Mouse (Mus musculus) megakaryocyte progenitor cell, adult 5-6 weeks (primary cell): ENCODE measurements around the gene Zfp398. TPM values are rescaled to one million over a fixed set of nuclear protein-coding genes. Genes with fewer than 3 reads are reported as not detected.
A peak's percentile ranks its signal among the peaks of the same experiment; 100 is the strongest.

Source experiments
- ATAC-seq: replicated peaks from 2 replicates; pipeline ENCODE4 v1.8.0; 2016; ENCODE audit warnings: mild to moderate bottlenecking, moderate TSS enrichment, inconsistent platforms; ENCODE audit not compliant: poor library complexity
- total RNA-seq, 2 experiments: library from RNA; stranded (forward) in 1 of 2; stranded (reverse) in 1 of 2; fragments of 157-497, 149-512 nt in 1 of 2; fragments of 200-1000 nt in 1 of 2; gene quantifications; 2 replicates each; pipeline versions ENCODE4 v1.2.3 to v1.2.4; 2015 to 2017

The Zfp398 gene
- 18.2 and 24.0 TPM in 2 replicates for total RNA-seq (2015)
- 13.7 and 18.3 TPM in 2 replicates for total RNA-seq (2017)

DNA sequence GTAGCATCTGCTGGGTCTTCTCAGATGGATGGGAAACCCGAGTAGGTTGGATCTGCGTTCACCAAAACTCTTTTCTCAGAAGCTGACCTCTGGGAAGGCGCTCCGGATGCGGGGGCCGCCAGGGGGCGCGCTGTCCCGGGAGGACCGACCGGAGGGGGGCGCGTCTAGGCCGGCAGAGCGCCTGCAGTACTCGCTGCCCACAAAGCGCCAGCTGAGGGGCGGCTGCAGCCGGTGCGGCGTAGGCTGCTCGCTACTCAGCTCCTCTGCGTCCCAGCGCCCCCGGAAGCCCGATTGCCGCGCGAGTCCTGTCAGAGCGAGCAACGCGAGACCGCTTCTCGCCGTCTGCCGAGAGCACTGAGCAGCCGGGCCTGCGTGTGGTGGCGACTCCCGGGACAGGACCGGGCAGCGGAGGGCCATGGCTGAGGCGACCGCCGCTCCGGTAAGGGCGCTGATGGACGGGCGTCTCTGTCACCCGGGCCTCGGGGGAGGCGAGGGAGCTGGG lies at the start of gene Zfp398:
Zfp398 (plus strand) TSS at position 180 of the 502 bp plus-strand sequence.
- ATAC-seq, result peak; percentile 89

DNA sequence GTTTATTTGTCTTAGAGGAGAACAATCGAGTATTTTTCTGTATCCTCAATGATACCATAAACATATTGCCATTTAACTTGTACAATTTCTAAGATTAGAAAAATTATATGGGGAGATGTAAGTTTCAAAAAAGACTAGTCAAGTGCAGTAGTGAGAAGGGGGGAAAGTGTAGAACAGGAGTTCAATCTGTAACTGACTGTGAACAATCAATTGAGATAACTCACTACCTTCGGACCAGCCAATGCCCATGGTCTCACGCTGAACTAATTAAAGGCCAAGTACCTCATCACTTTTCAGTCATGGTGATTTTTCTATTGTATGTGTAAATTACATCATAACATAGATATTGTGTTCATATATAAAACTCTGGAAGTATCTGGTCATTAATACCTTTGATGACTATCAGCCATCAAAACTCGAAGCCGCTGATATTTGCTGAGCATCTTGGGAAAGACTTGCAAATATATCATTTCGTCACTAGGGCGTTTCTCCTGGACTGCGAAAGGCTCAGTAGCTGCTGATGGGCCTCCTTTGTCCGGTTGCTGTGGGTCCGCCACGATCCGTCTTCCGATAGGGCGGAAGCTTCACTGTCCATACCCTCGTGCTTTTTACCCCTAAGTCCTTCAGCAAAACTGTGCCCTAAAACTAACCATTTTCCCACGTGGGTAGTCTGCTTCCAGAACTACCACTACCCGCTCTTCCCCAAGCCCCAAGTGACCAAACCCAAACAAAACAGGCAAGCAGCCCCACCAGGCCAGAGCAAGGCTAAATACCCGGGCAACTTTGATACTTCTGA lies 47.3 kb upstream of the Zfp398 start:
- ATAC-seq, result peak; percentile 91

DNA sequence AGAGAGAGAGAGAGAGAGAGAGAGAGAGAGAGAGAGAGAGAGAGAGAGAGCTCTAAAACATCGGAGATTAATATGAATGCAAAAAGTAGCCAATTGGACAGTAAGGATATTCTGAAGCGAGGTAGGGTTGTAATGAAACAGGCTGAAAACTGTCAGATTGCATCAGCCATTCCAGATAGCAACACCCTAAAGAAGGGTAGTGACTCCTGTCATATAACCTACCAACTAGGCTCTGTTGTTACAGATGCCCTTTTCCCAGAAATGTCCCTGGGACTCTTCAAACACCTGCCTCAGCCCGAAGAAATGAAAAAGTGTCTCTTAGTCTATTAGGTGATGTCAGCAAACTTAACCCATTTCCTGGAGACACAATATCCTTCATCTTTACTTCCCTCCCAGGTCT lies 46.6 kb upstream of the Zfp398 start:
- no peak for ATAC-seq

DNA sequence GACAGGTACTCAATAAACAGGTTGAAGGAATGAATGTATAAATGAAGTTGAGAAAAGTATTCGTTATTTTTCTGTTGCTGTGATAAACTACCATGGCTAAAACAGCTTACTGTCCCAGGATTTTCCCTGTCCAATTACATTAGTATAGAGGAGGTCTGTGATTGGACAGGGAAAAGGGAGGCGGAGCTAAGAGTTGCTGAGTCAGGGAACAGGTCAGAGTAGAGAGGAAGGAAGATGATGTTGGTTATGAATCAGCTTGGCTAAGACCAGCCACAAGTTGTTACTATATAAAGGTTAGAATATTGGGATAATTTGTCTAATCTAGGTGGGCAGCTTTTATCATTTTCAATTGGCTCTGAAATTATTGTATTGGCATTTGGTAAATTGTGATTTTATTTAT lies 44.7 kb upstream of the Zfp398 start:
- ATAC-seq, result peak; percentile 43; the same call in 1 of the 2 replicates

- no peak for ATAC-seq
Measured at GRCm38 (mm10) chr6:47792533-47792932, 42.9 kb upstream of the Zfp398 start.

DNA sequence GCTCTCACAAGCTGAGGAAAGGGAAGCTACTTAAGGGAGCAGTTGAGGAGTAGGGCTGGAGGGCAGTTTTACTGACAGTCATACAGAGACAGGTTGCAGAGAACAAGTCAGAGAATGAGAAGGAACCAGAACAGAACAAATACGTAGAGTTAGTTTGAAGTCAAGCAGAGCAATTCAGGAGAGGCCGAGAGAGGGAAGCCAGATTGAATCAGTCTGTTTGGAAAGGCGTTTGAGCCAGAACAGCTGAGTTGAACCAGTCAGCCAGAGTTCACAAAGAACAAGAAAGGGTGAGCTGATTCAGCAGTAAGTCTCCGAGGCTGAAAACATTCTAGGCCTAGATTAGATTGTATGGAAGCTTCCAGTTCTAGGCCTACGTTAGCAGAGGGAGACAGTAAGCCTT lies 42.2 kb upstream of the Zfp398 start:
- ATAC-seq, result no peak

- ATAC-seq, result peak; percentile 54; the same call in 1 of the 2 replicates
Measured at GRCm38 (mm10) chr6:47794106-47794830, 41.2 kb upstream of the Zfp398 start.

GRCm38 (mm10) chr6:47799079-47799478 lies 36.4 kb upstream of the Zfp398 start:
- peak; percentile 96 for ATAC-seq

DNA sequence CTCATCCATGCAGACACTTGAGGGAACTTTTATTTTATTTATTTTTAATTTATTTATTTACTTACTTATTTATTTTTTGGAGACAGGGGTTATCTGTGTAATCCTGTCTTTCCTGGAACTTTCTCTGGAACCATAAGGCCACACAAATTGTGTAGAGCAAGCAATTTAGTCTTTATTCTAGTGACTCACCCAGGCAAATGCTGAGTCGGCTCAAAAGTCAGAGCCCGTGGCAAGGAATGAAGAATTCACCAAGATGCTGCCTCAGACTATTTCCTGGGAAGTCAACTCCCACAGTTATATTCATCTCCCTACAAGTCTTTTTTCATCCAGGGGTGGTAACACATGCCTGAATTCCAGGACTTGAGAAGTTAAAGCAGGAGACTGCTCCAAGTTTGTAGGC lies 29.9 kb upstream of the Zfp398 start:
- ATAC-seq, result no peak

- ATAC-seq, result no peak
Measured at GRCm38 (mm10) chr6:47807419-47807818, 28.0 kb upstream of the Zfp398 start.

- ATAC-seq, result no peak
Measured at GRCm38 (mm10) chr6:47808545-47808944, 26.9 kb upstream of the Zfp398 start.

GRCm38 (mm10) chr6:47809053-47809452 lies 26.4 kb upstream of the Zfp398 start:
- ATAC-seq, result no peak

DNA sequence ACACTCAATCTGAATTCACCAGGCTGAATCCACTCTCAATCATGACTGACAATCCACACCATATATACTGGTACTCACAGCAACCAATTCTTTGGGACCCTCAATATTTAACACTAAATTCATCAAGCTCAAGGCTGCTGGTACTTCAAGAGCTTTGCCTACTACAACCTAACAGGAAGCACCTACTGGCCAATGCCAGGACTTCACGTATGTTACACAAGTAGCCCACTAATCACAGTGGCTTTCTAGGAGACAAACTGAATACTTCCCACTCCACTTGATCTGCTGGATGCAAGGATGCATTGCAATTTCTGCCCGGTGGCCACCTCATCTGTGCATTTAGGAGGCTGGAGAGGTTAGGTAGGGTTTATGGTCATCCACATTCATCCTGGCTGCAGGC lies 25.3 kb upstream of the Zfp398 start:
- ATAC-seq, result no peak

- no peak for ATAC-seq
Measured at GRCm38 (mm10) chr6:47811324-47811723, 24.1 kb upstream of the Zfp398 start.

- no peak for ATAC-seq
Measured at GRCm38 (mm10) chr6:47812271-47812915, 23.1 kb upstream of the Zfp398 start.

- peak; percentile 90 for ATAC-seq
Measured at GRCm38 (mm10) chr6:47813257-47813878, 22.1 kb upstream of the Zfp398 start, which contains the start of gene Pdia4. Gene Pdia4 (minus strand): TSS chr6:47813430.

- no peak for ATAC-seq
Measured at GRCm38 (mm10) chr6:47816151-47816550, 19.3 kb upstream of the Zfp398 start.

DNA sequence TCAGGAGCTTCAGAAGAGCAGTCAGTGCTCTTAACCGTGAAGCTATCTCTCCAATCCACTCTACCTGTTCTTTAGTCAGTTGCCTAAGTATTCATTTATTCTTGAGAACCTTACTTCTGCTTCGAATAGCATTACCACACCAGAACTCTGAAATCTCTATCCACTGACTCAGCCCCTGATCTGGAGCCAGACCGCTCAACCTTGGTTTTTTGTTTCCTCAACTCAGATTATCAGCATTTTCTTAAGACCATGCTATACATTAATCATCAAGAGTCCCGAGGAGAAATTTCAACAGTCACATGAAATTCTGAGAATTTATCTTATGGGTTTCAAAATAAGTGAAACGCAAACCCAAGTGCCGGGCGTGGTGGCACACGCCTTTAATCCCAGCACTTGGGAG lies 16.7 kb upstream of the Zfp398 start:
- no peak for ATAC-seq

- ATAC-seq, result no peak
Measured at GRCm38 (mm10) chr6:47819626-47820325, 15.7 kb upstream of the Zfp398 start.

DNA sequence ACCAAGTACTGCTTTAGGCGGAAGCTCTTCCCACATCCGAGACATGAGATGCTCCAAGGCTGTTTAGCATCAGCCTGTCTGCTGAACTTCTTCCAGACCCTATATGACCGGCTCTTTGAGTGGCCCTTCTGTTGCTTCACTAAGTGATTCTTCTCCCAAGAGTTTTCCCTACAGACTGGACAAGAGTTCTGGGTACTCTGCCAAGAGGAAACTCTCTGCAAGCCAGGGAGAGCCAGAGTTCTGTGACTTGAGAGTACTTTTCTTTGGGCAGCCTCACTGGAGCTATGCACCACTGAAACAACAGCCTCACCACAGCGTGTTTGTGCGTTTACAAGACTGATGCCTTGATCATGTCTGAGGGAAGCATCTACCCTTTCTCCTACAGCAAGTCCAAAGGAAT lies 14.2 kb upstream of the Zfp398 start:
- ATAC-seq, result no peak
